Mouse (Mus musculus) CH12.LX (cell line): ENCODE data around the gene Npnt.

Experiments used
- CTCF ChIP-seq, 2 experiments: IDR thresholded peaks in 1 of 2; conservative IDR thresholded peaks in 1 of 2; 2 replicates each; pipeline ENCODE4 v1.5.1; 2011 to 2012; ENCODE audit warnings: low read depth in 2 of 2, low read length in 2 of 2, improper control_type of control experiment in 1 of 2, inconsistent platforms in 1 of 2, mild to moderate bottlenecking in 1 of 2, moderate library complexity in 1 of 2
- E2F4 ChIP-seq: IDR thresholded peaks from 2 replicates; pipeline ENCODE4 v1.6.1; 2011; ENCODE audit warnings: low read depth, low read length, improper control_type of control experiment; ENCODE audit not compliant: insufficient replicate concordance
- EP300 ChIP-seq: IDR thresholded peaks from 2 replicates; pipeline ENCODE4 v1.6.1; 2011; ENCODE audit warnings: low read length, improper control_type of control experiment
- JUND ChIP-seq: conservative IDR thresholded peaks from 2 replicates; pipeline ENCODE4 v1.6.1; 2011; ENCODE audit warnings: low read depth, low read length, improper control_type of control experiment
- KAT2A ChIP-seq: IDR thresholded peaks from 2 replicates; pipeline ENCODE4 v1.6.1; 2012; ENCODE audit warnings: low read length, improper control_type of control experiment, inconsistent platforms; ENCODE audit not compliant: insufficient replicate concordance
- MAFK ChIP-seq: IDR thresholded peaks from 2 replicates; pipeline ENCODE4 v1.6.1; 2011; ENCODE audit warnings: low read length, improper control_type of control experiment; ENCODE audit not compliant: insufficient replicate concordance
- MXI1 ChIP-seq: IDR thresholded peaks from 2 replicates; pipeline ENCODE4 v1.6.1; 2011; ENCODE audit warnings: mild to moderate bottlenecking, low read depth, low read length, improper control_type of control experiment
- NRF1 ChIP-seq: IDR thresholded peaks from 2 replicates; pipeline ENCODE4 v1.6.1; 2014; ENCODE audit warnings: low read depth, mild to moderate bottlenecking, inconsistent platforms, low read length, improper control_type of control experiment, moderate library complexity
- POLR2A ChIP-seq: IDR thresholded peaks from 2 replicates; pipeline ENCODE4 v1.6.1; 2011; ENCODE audit warnings: low read depth, mild to moderate bottlenecking, improper control_type of control experiment, low read length
- POLR2AphosphoS2 ChIP-seq: IDR thresholded peaks from 2 replicates; pipeline ENCODE4 v1.6.1; 2011; ENCODE audit warnings: low read depth, low read length, improper control_type of control experiment
- ZMIZ1 ChIP-seq: IDR thresholded peaks from 2 replicates; pipeline ENCODE4 v1.6.1; 2012; ENCODE audit warnings: low read depth, mild to moderate bottlenecking, inconsistent platforms, low read length, improper control_type of control experiment

GRCm38 (mm10) chr3:132860796-132861195 is 89.3 kb downstream of the Npnt start:
- TF ChIP-seq CTCF (conservative IDR thresholded peaks at IDR 0.05 in 1 of 2, IDR thresholded peaks at IDR 0.05 in 1 of 2; ENCODE audit: low read depth in 2 of 2, low read length in 2 of 2) (no peak), KAT2A (no peak), MAFK (no peak), E2F4 (no peak), JUND (no peak), NRF1 (no peak), POLR2AphosphoS2 (no peak), POLR2A (no peak), EP300 (no peak), MXI1 (no peak), ZMIZ1 (no peak)
